Mouse (Mus musculus) G1E (cell line): ENCODE results near the gene Pknox2. TPM values are rescaled to one million over a fixed set of nuclear protein-coding genes. Genes with fewer than 3 reads are reported as not detected.

ENCODE experiments used
- ATAC-seq: 2 replicates; pipeline ENCODE4 v1.8.0; 2016; ENCODE audit warnings: mild to moderate bottlenecking; ENCODE audit not compliant: insufficient number of reproducible peaks, poor library complexity, low FRiP score, severe bottlenecking; ENCODE audit errors: extremely low read depth
- DNase-seq: peaks from one replicate; pipeline ENCODE4 v3.0.0; 2012; ENCODE audit warnings: low spot score
- H3K27me3 ChIP-seq: 2 replicates; pipeline ENCODE4 v1.6.1; 2012; ENCODE audit warnings: mild to moderate bottlenecking, low read length, inconsistent platforms; ENCODE audit not compliant: insufficient read depth
- H3K36me3 ChIP-seq: replicated peaks from 2 replicates; pipeline ENCODE3; 2012; ENCODE audit warnings: mild to moderate bottlenecking, inconsistent platforms
- H3K4me1 ChIP-seq: 2 replicates; pipeline ENCODE4 v1.6.1; 2012; ENCODE audit warnings: low read depth, low read length, inconsistent platforms, mixed read lengths; ENCODE audit not compliant: insufficient read depth
- H3K4me3 ChIP-seq: 2 replicates; pipeline ENCODE4 v1.5.1; 2012; ENCODE audit warnings: low read depth, mild to moderate bottlenecking, inconsistent platforms, low read length, moderate library complexity, mixed read lengths
- H3K9me3 ChIP-seq: replicated peaks from 2 replicates; pipeline ENCODE4 v1.6.1; 2012; ENCODE audit warnings: inconsistent platforms
- CTCF ChIP-seq: IDR thresholded peaks from 2 replicates; pipeline ENCODE4 v1.5.1; 2012; ENCODE audit warnings: low read depth, low read length, inconsistent platforms, mixed read lengths
- GATA1 ChIP-seq: IDR thresholded peaks from 2 replicates; pipeline ENCODE4 v1.6.1; 2012; ENCODE audit warnings: borderline replicate concordance, low read length, inconsistent platforms, mixed read lengths
- GATA2 ChIP-seq: IDR thresholded peaks from 2 replicates; pipeline ENCODE4 v1.6.1; 2012; ENCODE audit warnings: low read depth, low read length, inconsistent platforms, borderline replicate concordance
- POLR2AphosphoS5 ChIP-seq: IDR thresholded peaks from 2 replicates; pipeline ENCODE4 v1.6.1; 2012; ENCODE audit warnings: low read depth, low read length, inconsistent platforms; ENCODE audit not compliant: insufficient replicate concordance
- TAL1 ChIP-seq: conservative IDR thresholded peaks from 2 replicates; pipeline ENCODE4 v1.6.1; 2012; ENCODE audit warnings: low read depth, low read length, inconsistent platforms, mixed read lengths
- polyA plus RNA-seq: library from polyadenylated mRNA; stranded (reverse); fragments of >175 nt; gene quantifications from 2 replicates; pipeline ENCODE4 v1.2.3, GENCODE M21; 2012
- total RNA-seq, 2 experiments: library from RNA; stranded (forward) in 1 of 2; stranded (reverse) in 1 of 2; fragments of 200-1000 nt in 1 of 2; fragments of >200 nt in 1 of 2; fragmentation: Nextera tagmentation in 1 of 2; gene quantifications; 2 replicates each; pipeline ENCODE4 v1.2.3; 2014 to 2017

Gene Pknox2
- total and polyA plus RNA-seq, 3 experiments, result 0.27 to 1.4 TPM; not detected in 1

DNA sequence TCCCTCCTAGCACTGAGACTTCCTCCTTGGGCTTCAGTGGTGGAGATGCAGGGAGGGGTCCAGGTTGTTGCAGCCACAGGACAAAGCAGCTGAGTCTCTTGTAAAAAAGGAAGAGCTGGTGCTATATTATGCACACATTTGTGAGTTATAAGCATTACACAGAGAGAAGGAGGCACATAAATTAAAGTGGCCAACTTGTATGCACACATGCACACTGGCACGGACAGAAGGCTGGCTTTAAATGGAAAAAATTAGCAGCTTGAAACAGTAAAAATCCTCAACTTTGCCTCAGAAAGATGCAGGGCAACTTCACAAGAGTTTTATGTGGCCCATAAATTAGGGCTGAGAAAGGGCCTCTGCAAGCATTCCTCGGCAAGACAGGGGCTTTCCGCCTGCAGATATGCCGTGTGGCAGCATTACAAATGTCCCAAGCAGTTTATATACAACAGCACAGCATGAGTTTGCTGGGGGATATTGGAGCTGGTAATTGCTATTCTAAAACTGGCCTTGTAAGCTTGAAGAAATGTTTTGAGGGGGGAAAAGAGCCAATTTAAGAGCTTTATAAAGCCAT, 25.4 kb downstream of the Pknox2 start:
- H3K4me3 ChIP-seq, result no peak overlapping the region
- ATAC-seq (no peak), DNase-seq (no peak)
- no peaks in the 10 kb centered on the region for H3K36me3 ChIP-seq
- TF ChIP-seq GATA1 (no peak), GATA2 (no peak), POLR2AphosphoS5 (no peak), TAL1 (no peak), CTCF (no peak)
- no peaks in the 10 kb centered on the region for H3K9me3 ChIP-seq
- H3K27me3 ChIP-seq, result no peaks in the 10 kb centered on the region
- no peaks in the 10 kb centered on the region for H3K4me1 ChIP-seq

DNA sequence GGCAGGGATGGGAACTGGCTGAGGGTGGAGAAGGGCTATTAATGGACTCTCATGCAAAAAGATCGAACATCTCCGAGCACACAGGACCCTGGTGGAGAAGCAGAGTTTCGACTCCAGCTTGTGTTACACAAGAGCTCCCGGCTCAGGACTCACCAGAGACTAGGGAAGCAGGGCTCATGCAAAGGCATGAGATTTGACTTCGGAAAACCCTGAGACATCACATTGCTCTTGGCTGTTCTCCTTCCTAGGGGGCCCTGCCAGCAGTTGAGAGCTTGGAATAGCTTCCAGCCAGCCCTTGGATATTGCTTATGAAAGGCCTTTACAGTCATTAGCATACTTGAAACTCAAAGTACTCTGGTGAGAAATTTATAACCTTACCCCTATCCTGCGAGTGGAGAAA, 26.4 kb downstream of the Pknox2 start:
- Histone ChIP-seq H3K36me3 (no peaks in the 10 kb centered on the region), H3K4me3 (no peak overlapping the region), H3K9me3 (no peaks in the 10 kb centered on the region), H3K27me3 (no peaks in the 10 kb centered on the region), H3K4me1 (no peaks in the 10 kb centered on the region)
- DNase-seq, result no peak
- ATAC-seq, result no peak
- no peak for TF ChIP-seq POLR2AphosphoS5
- TF ChIP-seq CTCF, result no peak
- no peak for TF ChIP-seq GATA2
- TF ChIP-seq GATA1, result no peak
- no peak for TF ChIP-seq TAL1

DNA sequence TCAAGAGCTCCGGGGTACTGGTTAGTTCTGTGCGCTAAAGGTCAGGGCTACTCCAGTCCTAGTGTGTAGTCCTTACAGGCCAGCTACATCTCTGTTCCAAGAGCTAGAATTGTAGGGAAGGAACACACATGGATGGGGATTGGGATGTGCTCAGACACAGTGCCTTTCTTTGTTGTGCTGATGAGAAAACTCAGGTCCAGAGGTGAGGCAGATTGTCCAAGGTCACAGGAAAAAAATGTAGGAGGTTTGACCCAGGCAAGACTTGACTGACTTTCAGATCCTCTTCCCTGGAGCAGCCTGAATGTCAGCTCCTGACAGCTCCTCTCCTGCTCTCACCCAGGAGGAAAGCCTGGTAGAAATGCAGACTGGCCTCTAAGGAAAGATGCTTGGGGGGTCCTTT, 29.7 kb downstream of the Pknox2 start:
- TF ChIP-seq TAL1 (no peak), GATA2 (no peak), POLR2AphosphoS5 (no peak), GATA1 (no peak), CTCF (no peak)
- Histone ChIP-seq H3K27me3 (peaks cover 5% of the 10 kb centered on the region), H3K9me3 (no peaks in the 10 kb centered on the region), H3K36me3 (no peaks in the 10 kb centered on the region), H3K4me1 (no peaks in the 10 kb centered on the region), H3K4me3 (no peak overlapping the region)
- ATAC-seq (no peak), DNase-seq (no peak)

DNA sequence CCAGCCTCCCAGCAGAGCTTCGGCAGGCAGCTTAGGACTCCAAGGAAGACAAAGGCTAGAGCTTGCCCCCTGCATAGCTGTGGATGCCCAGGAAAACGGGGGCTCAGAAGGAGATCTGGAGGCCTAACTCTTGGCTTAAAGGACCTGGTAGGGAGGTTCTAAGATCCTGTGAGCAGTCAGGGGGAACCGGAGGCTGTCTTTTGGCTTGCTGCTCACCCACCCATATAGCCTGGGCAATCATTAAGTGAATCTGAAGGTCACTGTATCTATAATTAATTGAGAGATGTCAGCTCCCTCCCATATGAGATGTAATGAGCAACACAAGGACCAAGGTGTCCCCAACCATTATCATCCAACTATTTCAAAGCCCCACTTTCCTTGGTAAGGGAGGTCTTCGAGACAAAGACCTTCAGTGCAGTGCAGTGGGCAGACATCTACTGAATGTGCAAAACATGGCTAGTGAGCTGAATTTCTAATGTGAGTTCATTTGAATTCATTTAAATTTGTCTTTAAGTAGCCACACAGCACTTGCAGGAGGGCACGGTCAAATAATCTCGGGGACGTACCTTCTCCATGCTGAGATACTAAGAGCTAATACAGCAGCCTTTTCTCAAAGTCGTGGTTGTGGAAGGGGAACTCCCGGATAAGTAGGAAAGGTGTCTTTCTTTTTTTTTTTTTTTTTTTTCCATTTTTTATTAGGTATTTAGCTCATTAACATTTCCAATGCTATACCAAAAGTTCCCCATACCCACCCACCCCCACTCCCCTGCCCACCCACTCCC, 30.4 kb downstream of the Pknox2 start:
- Histone ChIP-seq H3K4me1 (no peaks in the 10 kb centered on the region), H3K36me3 (no peaks in the 10 kb centered on the region), H3K9me3 (no peaks in the 10 kb centered on the region), H3K27me3 (peaks cover 5% of the 10 kb centered on the region), H3K4me3 (no peak overlapping the region)
- ATAC-seq (no peak), DNase-seq (no peak)
- TF ChIP-seq GATA2 (no peak), CTCF (no peak), TAL1 (no peak), GATA1 (no peak), POLR2AphosphoS5 (no peak)

DNA sequence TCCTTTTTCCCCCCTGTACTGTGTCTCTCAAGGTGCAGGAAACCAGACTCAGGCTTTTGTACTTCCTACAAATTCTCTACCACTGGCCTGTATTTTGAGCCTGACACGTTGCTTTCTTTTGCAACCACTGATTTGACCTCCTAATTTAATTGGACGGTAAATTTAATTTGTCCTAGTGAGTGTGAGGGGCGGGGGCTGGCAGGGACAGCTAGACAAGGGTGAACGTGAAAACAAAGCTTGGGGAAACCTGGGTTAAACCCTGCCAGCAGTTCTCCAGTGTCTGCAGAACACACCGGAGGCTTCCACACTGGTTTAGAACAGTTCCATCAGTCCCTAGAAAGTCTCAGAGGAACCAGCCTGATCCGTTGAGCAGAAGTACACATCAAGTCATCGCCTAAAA, 31.4 kb downstream of the Pknox2 start:
- Histone ChIP-seq H3K27me3 (peaks cover 5% of the 10 kb centered on the region), H3K36me3 (no peaks in the 10 kb centered on the region), H3K4me1 (no peaks in the 10 kb centered on the region), H3K9me3 (no peaks in the 10 kb centered on the region), H3K4me3 (no peak overlapping the region)
- DNase-seq, result no peak
- ATAC-seq, result no peak
- TF ChIP-seq GATA1 (no peak), TAL1 (no peak), GATA2 (no peak), POLR2AphosphoS5 (no peak)

DNA sequence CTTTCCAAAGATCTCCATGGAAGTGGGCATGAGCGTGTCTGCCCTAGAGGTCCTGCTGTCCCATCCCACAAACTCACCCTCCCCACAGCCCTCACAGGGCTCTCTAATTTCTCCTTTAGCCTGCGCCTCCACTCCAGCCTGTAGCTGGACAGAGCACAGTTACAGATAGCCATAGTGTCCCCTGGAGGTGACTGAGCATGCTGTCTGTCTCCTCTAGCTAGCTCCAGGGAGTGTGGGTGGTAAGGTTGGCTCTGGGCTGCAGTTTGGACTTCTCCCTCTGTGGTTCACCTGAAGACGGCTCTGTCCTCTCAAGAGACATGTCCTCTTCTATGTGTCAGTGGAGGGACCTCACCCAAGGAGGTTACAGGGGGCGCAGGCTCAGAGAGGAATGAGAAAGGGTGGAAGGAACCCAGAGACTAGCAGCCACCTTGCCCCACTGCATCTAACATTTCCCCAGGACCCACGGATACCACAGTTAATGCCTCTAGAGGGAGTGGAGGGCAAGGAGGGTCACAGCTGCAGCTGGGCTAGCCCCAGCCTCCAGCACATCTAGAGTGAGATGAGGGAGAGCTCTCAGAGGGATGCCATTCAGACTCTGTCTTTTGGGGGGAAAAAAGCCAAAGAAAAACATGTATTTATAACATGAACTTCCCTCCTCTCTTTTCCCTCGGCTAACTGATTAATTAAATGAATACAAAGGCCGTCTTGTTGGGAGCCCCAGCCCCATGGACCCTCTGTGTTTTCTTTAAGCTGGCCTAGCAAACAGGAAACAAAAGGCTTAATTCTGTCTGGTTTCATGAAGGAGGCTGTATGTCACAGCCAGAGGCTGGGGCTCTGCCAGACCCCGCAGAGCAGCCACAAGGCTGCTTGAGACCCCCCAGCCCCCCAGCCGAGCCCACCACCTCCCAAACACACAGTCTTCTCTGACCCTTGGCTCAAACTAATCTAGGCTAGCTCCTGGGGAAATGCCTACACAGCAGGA, 32.6 kb downstream of the Pknox2 start:
- Histone ChIP-seq H3K27me3 (peaks cover 5% of the 10 kb centered on the region), H3K36me3 (no peaks in the 10 kb centered on the region), H3K9me3 (no peaks in the 10 kb centered on the region), H3K4me3 (no peak overlapping the region), H3K4me1 (no peaks in the 10 kb centered on the region)
- DNase-seq (no peak), ATAC-seq (no peak)
- TF ChIP-seq GATA2, result no peak
- no peak for TF ChIP-seq POLR2AphosphoS5
- TF ChIP-seq CTCF, result no peak
- TF ChIP-seq GATA1, result no peak
- no peak for TF ChIP-seq TAL1
